In genomic region chr14:32015131-32015770, GRCm38 (mm10) we compare ENCODE assay signal across 10 mouse cellular contexts. TPM values are rescaled to one million over a fixed set of nuclear protein-coding genes. Genes with fewer than 3 reads are reported as not detected.
DNase-seq lines count a peak whose midpoint lies in the region; ATAC-seq lines count a peak whose summit lies in the region.
"Had no signal": no experiment of that assay in that cellular context is flagged by ENCODE, and none has a peak within 500 bp of the region (broad histone marks: within the 10 kb centered on the region; RNA-seq: fewer than 3 reads in every experiment).

No protein-coding gene starts in this region.

- no peak overlapping the region for H3K9ac ChIP-seq in kidney, embryonic 15.5 days
- no peak overlapping the region for H3K9ac ChIP-seq in kidney, embryonic 14.5 days (ENCODE audit: low read depth, low read length)

- no peak overlapping the region for H3K4me3 ChIP-seq in kidney, embryonic 15.5 days (replicated peaks)
- H3K4me3 ChIP-seq in kidney, embryonic 14.5 days (ENCODE audit: low read length): no peak overlapping the region

- no peaks in the 10 kb centered on the region for H3K9me3 ChIP-seq in kidney, embryonic 15.5 days (replicated peaks)
- H3K9me3 ChIP-seq in kidney, embryonic 14.5 days (ENCODE audit: control insufficient read depth, low read length): no peaks in the 10 kb centered on the region

- H3K27ac ChIP-seq in kidney, embryonic 15.5 days: peak overlapping the region; percentile 11; the same call in 1 of the 2 replicates
- no peak overlapping the region for H3K27ac ChIP-seq in kidney, embryonic 14.5 days (ENCODE audit: low read depth, low read length)
- H3K27ac ChIP-seq: macrophage had no signal

- H3K36me3 ChIP-seq in kidney, embryonic 15.5 days: no peaks in the 10 kb centered on the region
- H3K36me3 ChIP-seq in kidney, embryonic 14.5 days (ENCODE audit: control insufficient read depth, insufficient read depth, low read length): no peaks in the 10 kb centered on the region

- no peak overlapping the region for H3K4me2 ChIP-seq in kidney, embryonic 15.5 days
- H3K4me2 ChIP-seq in kidney, embryonic 14.5 days (replicated peaks; ENCODE audit: low read depth, low read length): no peak overlapping the region

- no peaks in the 10 kb centered on the region for H3K27me3 ChIP-seq in kidney, embryonic 15.5 days
- no peaks in the 10 kb centered on the region for H3K27me3 ChIP-seq in kidney, embryonic 14.5 days (ENCODE audit: control insufficient read depth, insufficient read depth, low read length)

- ATAC-seq in kidney, embryonic 15.5 days (replicated peaks; ENCODE audit: low FRiP score): no peak
- no peak for ATAC-seq in kidney, embryonic 14.5 days (ENCODE audit: low FRiP score, low TSS enrichment)
- no peak for ATAC-seq in megakaryocyte-erythroid progenitor cell, adult 5-6 weeks (replicated peaks; ENCODE audit: low FRiP score, low TSS enrichment, poor library complexity, severe bottlenecking)
- no peak for ATAC-seq in cerebellum, adult (ENCODE audit: insufficient number of reproducible peaks, low FRiP score, low TSS enrichment)
- ATAC-seq: inflammation-experienced regulatory T-cells, adult 6 months had no signal

- WGBS in kidney, embryonic 15.5 days: 78% methylated on average over 7 of the region's 7 CpGs
- 83% methylated on average over 7 of the region's 7 CpGs for WGBS in kidney, embryonic 14.5 days

- H3K4me1 ChIP-seq in kidney, embryonic 15.5 days: peaks cover 6% of the 10 kb centered on the region
- H3K4me1 ChIP-seq in kidney, embryonic 14.5 days (ENCODE audit: control insufficient read depth, insufficient read depth, low read length): no peaks in the 10 kb centered on the region; the same call in 1 of the 2 replicates

- peak; percentile 80 for DNase-seq in adrenal gland, adult 2 months
- DNase-seq in adrenal gland, postnatal 4 days (ENCODE audit: low spot score in 2 of 2): no peak
- peak; percentile 72 for DNase-seq in adipocyte (ENCODE audit: low spot score)
- DNase-seq in lung, postnatal 14 days: peak; percentile 48

RNA-seq across cellular contexts. Expression of gene Galnt15, which starts 13.5 kb away (rescaled TPM):
- total RNA-seq in adrenal gland, adult 2 months (2021): 10 to 100 TPM in 1 of 2 experiments, 1 to 10 TPM in 1; 5.2 to 14.5 TPM
- 3.6 and 4.8 TPM in 2 replicates for polyA plus RNA-seq in adrenal gland, adult 2 months (2012; rRNA removed)
- 1 to 10 TPM; 3.1 to 4.0 TPM for total RNA-seq in adrenal gland, postnatal 4 days (2021)
- polyA plus RNA-seq in kidney, embryonic 15.5 days (2015; fragmentation: Nextera tagmentation; extraction: Ambion mirVana): 0.38 and 0.64 TPM in 2 replicates
- 0.34 and 0.56 TPM in 2 replicates for polyA plus RNA-seq in kidney, embryonic 14.5 days (2014; fragmentation: Nextera tagmentation; extraction: Ambion mirVana)
- not detected in 2 replicates for total RNA-seq in megakaryocyte-erythroid progenitor cell, adult 5-6 weeks (2014; fragmentation: Nextera tagmentation)
- total RNA-seq in megakaryocyte-erythroid progenitor cell, adult 5-6 weeks (2017): not detected in 2 replicates
- polyA plus RNA-seq: inflammation-experienced regulatory T-cells, adult 6 months; macrophage had no signal

Comparison
In these comparisons a context has a peak if more than half of its experiments do, and no peak if none do; other contexts are left out.
1. DNase-seq: peak in adrenal gland, adult 2 months (single experiment), adipocyte (single experiment) and lung, postnatal 14 days (single experiment); none in adrenal gland, postnatal 4 days (0 of 2).
2. RNA of gene Galnt15, which starts 13.5 kb away (total RNA-seq): 5.2 to 14.5 TPM in adrenal gland, adult 2 months and 3.1 to 4.0 TPM in adrenal gland, postnatal 4 days; not detected in megakaryocyte-erythroid progenitor cell, adult 5-6 weeks; every median in the first group is over 4 times any median in the second.